Mouse (Mus musculus) cerebellum, adult 2 months (tissue): ENCODE results near the gene Cul4a.

Experiments
- CTCF ChIP-seq: fragments of 200-500 bp; IDR thresholded peaks from 2 replicates; pipeline ENCODE4 v1.5.1; 2011; ENCODE audit warnings: low read depth, mild to moderate bottlenecking, control low read depth, low read length, moderate library complexity, borderline replicate concordance; ENCODE audit not compliant: insufficient read depth
- POLR2A ChIP-seq: fragments of 200-500 bp; IDR thresholded peaks from 2 replicates; pipeline ENCODE4 v1.6.1; 2011; ENCODE audit warnings: low read length, control low read depth, borderline replicate concordance; ENCODE audit not compliant: insufficient read depth

DNA sequence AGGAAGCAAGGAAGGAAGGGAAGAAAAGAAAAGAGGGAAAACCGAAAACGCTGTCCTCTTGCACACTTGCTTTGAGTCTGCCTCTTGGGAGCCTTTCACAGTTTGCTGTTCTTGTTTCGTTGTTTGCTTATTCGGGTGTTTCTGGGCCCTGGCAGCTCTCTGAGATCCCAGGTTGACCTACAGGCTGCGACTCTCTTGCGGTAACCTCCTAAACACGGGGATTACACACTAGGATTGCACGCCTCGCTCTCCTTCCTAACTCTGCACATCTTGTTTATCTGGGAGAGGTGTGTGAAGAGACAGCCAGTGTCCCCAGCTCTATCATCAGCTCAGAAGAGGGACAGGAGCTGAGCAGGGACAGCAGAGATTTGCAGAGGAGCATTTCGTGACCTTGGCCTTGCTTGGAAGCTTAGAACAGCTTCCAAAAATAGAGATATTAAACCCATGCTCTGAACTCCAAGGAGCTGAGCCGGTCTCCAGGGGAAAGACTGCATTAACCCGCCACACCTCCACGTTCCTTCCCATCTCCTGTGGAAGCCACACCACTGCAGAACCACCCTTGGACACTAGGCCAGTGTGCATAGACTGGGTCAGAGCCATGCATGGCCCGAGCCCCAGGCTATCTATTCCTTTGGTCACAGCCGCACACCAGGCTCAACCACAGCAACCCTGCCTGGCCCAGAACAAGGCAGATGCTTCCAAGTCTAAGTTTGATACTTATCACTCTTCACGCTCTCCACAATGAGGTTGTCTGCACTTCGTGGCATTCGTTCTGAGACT lies 75.7 kb downstream of the Cul4a start:
- no peak for TF ChIP-seq CTCF
- no peak for TF ChIP-seq POLR2A
